Mouse (Mus musculus) MEL (cell line): ENCODE data around the gene Msgn1. TPM values are rescaled to one million over a fixed set of nuclear protein-coding genes. Genes with fewer than 3 reads are reported as not detected.

Experiments used
- DNase-seq: peaks from one replicate; pipeline ENCODE4 v3.0.0; 2011; ENCODE audit warnings: low read depth, low spot score
- H3K27ac ChIP-seq: 2 replicates; pipeline ENCODE4 v1.5.1; 2012; ENCODE audit warnings: low read depth, mild to moderate bottlenecking, control low read depth, low read length, moderate library complexity; ENCODE audit not compliant: control insufficient read depth
- H3K27me3 ChIP-seq, 2 experiments: fragments of 150-350 bp in 1 of 2; sonication (generic) in 1 of 2; 2 replicates each; pipeline ENCODE4 v1.6.1; 2012; ENCODE audit warnings: low read length in 2 of 2, mild to moderate bottlenecking in 2 of 2, improper control_type of control experiment in 1 of 2, moderate library complexity in 1 of 2; ENCODE audit not compliant: insufficient read depth in 2 of 2, control insufficient read depth in 1 of 2
- H3K36me3 ChIP-seq, 2 experiments: 2 replicates each; pipeline ENCODE4 v1.6.1; 2012 to 2014; ENCODE audit warnings: low read length in 2 of 2, improper control_type of control experiment in 1 of 2, inconsistent platforms in 1 of 2, mild to moderate bottlenecking in 1 of 2; ENCODE audit not compliant: insufficient read depth in 2 of 2, control insufficient read depth in 1 of 2
- H3K4me1 ChIP-seq, 2 experiments: fragments of 150-350 bp in 1 of 2; sonication (generic) in 1 of 2; 2 replicates each; pipeline ENCODE4 v1.6.1; 2012; ENCODE audit warnings: low read length in 2 of 2, improper control_type of control experiment in 1 of 2, mild to moderate bottlenecking in 1 of 2; ENCODE audit not compliant: insufficient read depth in 2 of 2, control insufficient read depth in 1 of 2
- H3K4me3 ChIP-seq, 2 experiments: fragments of 150-350 bp in 1 of 2; sonication (generic) in 1 of 2; 2 replicates each; pipeline ENCODE4 v1.5.1; 2012; ENCODE audit warnings: low read depth in 2 of 2, low read length in 2 of 2, mild to moderate bottlenecking in 2 of 2, moderate library complexity in 2 of 2, control low read depth in 1 of 2, improper control_type of control experiment in 1 of 2; ENCODE audit not compliant: control insufficient read depth in 1 of 2, insufficient read depth in 1 of 2
- H3K79me2 ChIP-seq: 2 replicates; pipeline ENCODE4 v1.6.1; 2012; ENCODE audit warnings: mild to moderate bottlenecking, low read length, moderate library complexity; ENCODE audit not compliant: control insufficient read depth, poor library complexity, insufficient read depth
- H3K9ac ChIP-seq: 2 replicates; pipeline ENCODE4 v1.6.1; 2012; ENCODE audit warnings: low read depth, mild to moderate bottlenecking, control low read depth, low read length, moderate library complexity; ENCODE audit not compliant: control insufficient read depth, poor library complexity, severe bottlenecking
- H3K9me3 ChIP-seq: fragments of 150-350 bp; sonication (generic); replicated peaks from 2 replicates; pipeline ENCODE4 v1.6.1; 2012; ENCODE audit warnings: mild to moderate bottlenecking, low read length, improper control_type of control experiment, moderate library complexity; ENCODE audit not compliant: insufficient read depth
- BHLHE40 ChIP-seq: IDR thresholded peaks from 2 replicates; pipeline ENCODE4 v1.6.1; 2012; ENCODE audit warnings: low read depth, mild to moderate bottlenecking, inconsistent platforms, low read length, improper control_type of control experiment, borderline replicate concordance
- CHD2 ChIP-seq: IDR thresholded peaks from 2 replicates; pipeline ENCODE4 v1.6.1; 2011; ENCODE audit warnings: low read length, improper control_type of control experiment
- CTCF ChIP-seq, 3 experiments: IDR thresholded peaks in 2 of 3; conservative IDR thresholded peaks in 1 of 3; 2 replicates each; pipeline ENCODE4 v1.5.1; 2011 to 2012; ENCODE audit warnings: low read length in 3 of 3, low read depth in 2 of 3, mild to moderate bottlenecking in 2 of 3, improper control_type of control experiment in 1 of 3, inconsistent platforms in 1 of 3, mixed read lengths in 1 of 3, moderate library complexity in 1 of 3; ENCODE audit not compliant: control insufficient read depth in 1 of 3, insufficient read depth in 1 of 3, poor library complexity in 1 of 3, severe bottlenecking in 1 of 3
- ELF1 ChIP-seq: IDR thresholded peaks from 2 replicates; pipeline ENCODE4 v1.6.1; 2014; ENCODE audit warnings: low read depth, mild to moderate bottlenecking, inconsistent platforms, low read length, improper control_type of control experiment, moderate library complexity
- EP300 ChIP-seq, 2 experiments: IDR thresholded peaks; 2 replicates each; pipeline ENCODE4 v1.6.1; 2011; ENCODE audit warnings: improper control_type of control experiment in 2 of 2, low read length in 2 of 2, low read depth in 1 of 2, mild to moderate bottlenecking in 1 of 2
- ETS1 ChIP-seq: IDR thresholded peaks from 2 replicates; pipeline ENCODE4 v1.6.1; 2012; ENCODE audit warnings: low read depth, mild to moderate bottlenecking, inconsistent platforms, low read length, improper control_type of control experiment, moderate library complexity
- GATA1 ChIP-seq: IDR thresholded peaks from 2 replicates; pipeline ENCODE4 v1.6.1; 2011; ENCODE audit warnings: low read depth, low read length, improper control_type of control experiment
- HCFC1 ChIP-seq: IDR thresholded peaks from 2 replicates; pipeline ENCODE4 v1.6.1; 2012; ENCODE audit warnings: low read depth, mild to moderate bottlenecking, inconsistent platforms, low read length, improper control_type of control experiment, moderate library complexity
- MAFK ChIP-seq: IDR thresholded peaks from 2 replicates; pipeline ENCODE4 v1.6.1; 2011; ENCODE audit warnings: low read depth, mild to moderate bottlenecking, low read length, improper control_type of control experiment, borderline replicate concordance
- MYB ChIP-seq: IDR thresholded peaks from 2 replicates; pipeline ENCODE4 v1.6.1; 2011; ENCODE audit warnings: mild to moderate bottlenecking, low read depth, low read length, improper control_type of control experiment
- MYC ChIP-seq: IDR thresholded peaks from 2 replicates; pipeline ENCODE4 v1.6.1; 2011; ENCODE audit warnings: low read depth, mild to moderate bottlenecking, low read length, improper control_type of control experiment, moderate library complexity
- NRF1 ChIP-seq: IDR thresholded peaks from 2 replicates; pipeline ENCODE4 v1.6.1; 2014; ENCODE audit warnings: low read depth, mild to moderate bottlenecking, inconsistent platforms, low read length, improper control_type of control experiment, moderate library complexity; ENCODE audit not compliant: poor library complexity, insufficient read depth, severe bottlenecking
- RAD21 ChIP-seq: IDR thresholded peaks from 2 replicates; pipeline ENCODE4 v1.6.1; 2011; ENCODE audit warnings: mild to moderate bottlenecking, low read depth, low read length, improper control_type of control experiment
- SMC3 ChIP-seq: IDR thresholded peaks from 2 replicates; pipeline ENCODE4 v1.6.1; 2011; ENCODE audit warnings: low read depth, low read length, improper control_type of control experiment
- TAL1 ChIP-seq: IDR thresholded peaks from 2 replicates; pipeline ENCODE4 v1.6.1; 2012; ENCODE audit warnings: mild to moderate bottlenecking, inconsistent platforms, low read length, moderate library complexity, mixed read lengths
- USF2 ChIP-seq, 2 experiments: IDR thresholded peaks; 2 replicates each; pipeline ENCODE4 v1.6.1; 2011 to 2012; ENCODE audit warnings: improper control_type of control experiment in 2 of 2, low read length in 2 of 2, borderline replicate concordance in 1 of 2, inconsistent platforms in 1 of 2, low read depth in 1 of 2, mild to moderate bottlenecking in 1 of 2; ENCODE audit not compliant: insufficient read depth in 1 of 2
- ZC3H11A ChIP-seq: IDR thresholded peaks from 2 replicates; pipeline ENCODE4 v1.6.1; 2012; ENCODE audit warnings: low read depth, mild to moderate bottlenecking, inconsistent platforms, low read length, improper control_type of control experiment
- ZKSCAN1 ChIP-seq: IDR thresholded peaks from 2 replicates; pipeline ENCODE4 v1.6.1; 2012; ENCODE audit warnings: low read depth, mild to moderate bottlenecking, inconsistent platforms, low read length, improper control_type of control experiment, moderate library complexity
- ZMIZ1 ChIP-seq: IDR thresholded peaks from 2 replicates; pipeline ENCODE4 v1.6.1; 2012; ENCODE audit warnings: low read depth, mild to moderate bottlenecking, inconsistent platforms, low read length, improper control_type of control experiment, moderate library complexity
- ZNF384 ChIP-seq: IDR thresholded peaks from 2 replicates; pipeline ENCODE4 v1.6.1; 2012; ENCODE audit warnings: low read depth, mild to moderate bottlenecking, inconsistent platforms, low read length, improper control_type of control experiment
- polyA plus RNA-seq, 2 experiments: library from polyadenylated mRNA; stranded (reverse) in 1 of 2; unstranded in 1 of 2; fragments of >175 nt in 1 of 2; fragments of >200 nt in 1 of 2; gene quantifications; 2 replicates each; pipeline versions ENCODE4 v1.2.1 to v1.2.4; 2012; ENCODE audit warnings: low replicate concordance in 2 of 2, low read depth in 1 of 2; ENCODE audit not compliant: insufficient read length in 2 of 2, insufficient read depth in 1 of 2, missing spikeins in 1 of 2
- total RNA-seq: library from RNA; depleted of rRNA; stranded (reverse); fragments of 300-350 nt; gene quantifications from 2 replicates; pipeline ENCODE4 v1.2.3, GENCODE M21; 2012

Msgn1 gene
- total and polyA plus RNA-seq, 3 experiments = not detected

DNA sequence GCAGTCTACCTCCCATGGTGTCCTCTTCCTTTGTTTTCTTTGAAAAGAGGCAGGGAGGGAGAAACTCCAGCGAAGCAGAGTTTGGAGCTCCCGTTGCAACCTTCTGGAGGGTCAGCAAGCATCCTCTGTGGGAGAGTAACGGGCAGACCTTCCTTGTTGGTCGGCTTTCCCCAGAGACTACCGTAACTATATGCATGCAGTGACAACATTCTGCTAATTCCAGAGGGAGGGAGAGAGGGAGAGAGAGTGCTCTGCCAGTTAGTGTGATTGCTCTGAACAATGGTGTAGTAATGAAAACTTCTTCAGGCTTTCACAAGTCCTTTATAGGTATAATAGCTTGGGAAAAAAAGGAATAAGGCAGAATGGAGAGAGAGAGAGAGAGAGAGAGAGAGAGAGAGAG is 15.9 kb upstream of the Msgn1 start:
- Histone ChIP-seq H3K9me3 (no peaks in the 10 kb centered on the region), H3K79me2 (no peaks in the 10 kb centered on the region), H3K4me3 (no peak overlapping the region), H3K27ac (no peak overlapping the region), H3K36me3 (peaks cover 0 to 13% of the 10 kb centered on the region in 2 experiments; a peak in 2 of 4 replicates), H3K9ac (no peak overlapping the region), H3K27me3 (no peaks in the 10 kb centered on the region; a peak in 1 of 4 replicates), H3K4me1 (peaks cover 0 to 13% of the 10 kb centered on the region in 2 experiments; a peak in 2 of 4 replicates)
- TF ChIP-seq BHLHE40 (no peak), MYB (no peak)
- no peak for DNase-seq

DNA sequence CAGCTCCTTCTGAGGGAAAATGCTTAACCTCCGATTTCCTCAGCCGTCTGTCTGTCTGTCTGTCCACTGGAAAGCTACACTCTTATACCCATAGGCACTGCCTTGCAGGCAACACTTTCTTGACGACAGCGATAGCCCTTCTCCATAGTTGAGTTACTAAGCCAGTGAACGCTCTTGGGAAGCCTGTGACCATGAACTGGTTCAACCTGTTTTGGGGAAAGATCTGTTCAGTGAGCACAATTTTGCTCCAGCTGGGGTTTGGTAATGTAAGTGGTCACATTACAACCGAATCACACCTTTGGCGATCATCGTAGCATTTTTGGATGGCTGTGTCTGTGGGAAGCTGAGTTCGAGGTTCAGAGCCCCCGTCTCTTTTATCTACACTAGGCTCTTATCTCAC is 14.3 kb upstream of the Msgn1 start:
- no peak overlapping the region for H3K27ac ChIP-seq
- no peaks in the 10 kb centered on the region; a peak in 1 of 4 replicates for H3K27me3 ChIP-seq
- H3K4me3 ChIP-seq = no peak overlapping the region
- TF ChIP-seq EP300 (IDR thresholded peaks at IDR 0.05; ENCODE audit: low read depth in 1 of 2, low read length in 2 of 2) = no peak
- no peak for TF ChIP-seq TAL1
- no peak for TF ChIP-seq ZNF384
- TF ChIP-seq GATA1 = no peak
- TF ChIP-seq USF2 (IDR thresholded peaks at IDR 0.05; ENCODE audit: borderline replicate concordance in 1 of 2, insufficient read depth in 1 of 2, low read depth in 1 of 2, low read length in 2 of 2) = no peak
- TF ChIP-seq ZKSCAN1 = no peak
- TF ChIP-seq ELF1 = no peak
- TF ChIP-seq ETS1 = no peak
- TF ChIP-seq CHD2 = no peak
- no peak for TF ChIP-seq RAD21
- TF ChIP-seq MYC = no peak
- TF ChIP-seq HCFC1 = no peak
- TF ChIP-seq NRF1 = no peak
- no peak for TF ChIP-seq MAFK
- no peak for TF ChIP-seq ZMIZ1
- no peak for TF ChIP-seq SMC3
- no peak for TF ChIP-seq CTCF (IDR thresholded peaks at IDR 0.05 in 2 of 3, conservative IDR thresholded peaks at IDR 0.05 in 1 of 3; ENCODE audit: control insufficient read depth in 1 of 3, insufficient read depth in 1 of 3, low read depth in 2 of 3, low read length in 3 of 3, poor library complexity in 1 of 3, severe bottlenecking in 1 of 3)
- TF ChIP-seq ZC3H11A = no peak
- no peak for TF ChIP-seq MYB
- TF ChIP-seq BHLHE40 = no peak
- H3K9ac ChIP-seq = no peak overlapping the region
- H3K79me2 ChIP-seq = no peaks in the 10 kb centered on the region
- peaks cover 0 to 13% of the 10 kb centered on the region in 2 experiments; a peak in 2 of 4 replicates for H3K4me1 ChIP-seq
- H3K9me3 ChIP-seq = no peaks in the 10 kb centered on the region
- DNase-seq = no peak
- peaks cover 0 to 13% of the 10 kb centered on the region in 2 experiments; a peak in 2 of 4 replicates for H3K36me3 ChIP-seq
